16 mouse cellular contexts compared by ENCODE assay signal in genomic region chr14:32708756-32709155, GRCm38 (mm10). TPM values are rescaled to one million over a fixed set of nuclear protein-coding genes. Genes with fewer than 3 reads are reported as not detected.
A peak's percentile ranks its signal among the peaks of the same experiment; 100 is the strongest.
DNase-seq lines count a peak whose midpoint lies in the region; ATAC-seq and TF ChIP-seq lines count a peak whose summit lies in the region.
"Had no signal": no experiment of that assay in that cellular context is flagged by ENCODE, and none has a peak within 500 bp of the region (broad histone marks: within the 10 kb centered on the region; RNA-seq: fewer than 3 reads in every experiment).

No protein-coding gene starts in this region.

- DNase-seq in adrenal gland, adult 2 months: peak; percentile 17
- DNase-seq in adrenal gland, adult 8-10 months: no peak
- no peak for DNase-seq in heart, postnatal 0 days (ENCODE audit: low spot score)
- no peak for DNase-seq in heart, postnatal 25 days (ENCODE audit: low spot score)
- DNase-seq in midbrain, postnatal 0 days (ENCODE audit: low spot score): peak; percentile 35
- no peak for DNase-seq in midbrain, embryonic 11.5 days (ENCODE audit: low spot score, missing footprints)
- DNase-seq in skeletal muscle tissue, adult 2 months (ENCODE audit: low read depth, low spot score): peak; percentile 95
- DNase-seq: cerebellum, postnatal 25 days; kidney, postnatal 4 days; right cerebral cortex, postnatal 25 days had no signal

- H3K36me3 ChIP-seq in heart, postnatal 0 days (replicated peaks; ENCODE audit: control insufficient read depth, insufficient read depth, low read length): no peaks in the 10 kb centered on the region
- no peaks in the 10 kb centered on the region for H3K36me3 ChIP-seq in midbrain, postnatal 0 days (ENCODE audit: insufficient read depth, low read length)
- H3K36me3 ChIP-seq in midbrain, embryonic 11.5 days (ENCODE audit: control insufficient read depth, insufficient read depth, low read length): no peaks in the 10 kb centered on the region
- H3K36me3 ChIP-seq: neural tube, embryonic 12.5 days had no signal

- no peak overlapping the region for H3K4me2 ChIP-seq in heart, postnatal 0 days (ENCODE audit: low read depth, low read length)
- H3K4me2 ChIP-seq in midbrain, postnatal 0 days (ENCODE audit: low read depth, low read length, poor library complexity, severe bottlenecking): no peak overlapping the region
- no peak overlapping the region for H3K4me2 ChIP-seq in midbrain, embryonic 11.5 days
- H3K4me2 ChIP-seq: neural tube, embryonic 12.5 days had no signal

- H3K9ac ChIP-seq in heart, postnatal 0 days (replicated peaks; ENCODE audit: low read depth, low read length): no peak overlapping the region
- no peak overlapping the region for H3K9ac ChIP-seq in midbrain, postnatal 0 days (replicated peaks; ENCODE audit: low read length, poor library complexity, severe bottlenecking)
- no peak overlapping the region for H3K9ac ChIP-seq in midbrain, embryonic 11.5 days (ENCODE audit: low read length)
- H3K9ac ChIP-seq: liver, embryonic 14.5 days; neural tube, embryonic 12.5 days had no signal

- no peak overlapping the region for H3K4me3 ChIP-seq in heart, postnatal 0 days (ENCODE audit: low read depth, low read length)
- H3K4me3 ChIP-seq in midbrain, postnatal 0 days (ENCODE audit: low read depth, low read length): no peak overlapping the region
- H3K4me3 ChIP-seq in midbrain, embryonic 11.5 days (ENCODE audit: low read depth, low read length): no peak overlapping the region
- H3K4me3 ChIP-seq: left cerebral cortex, adult 2 months; neural tube, embryonic 12.5 days had no signal

- 50% methylated on average over 7 of the region's 7 CpGs for WGBS in heart, postnatal 0 days
- 68% methylated on average over 7 of the region's 7 CpGs for WGBS in midbrain, postnatal 0 days
- 78% methylated on average over 7 of the region's 7 CpGs for WGBS in midbrain, embryonic 11.5 days

- H3K4me1 ChIP-seq in heart, postnatal 0 days (ENCODE audit: control insufficient read depth, insufficient read depth): no peaks in the 10 kb centered on the region
- no peaks in the 10 kb centered on the region for H3K4me1 ChIP-seq in midbrain, postnatal 0 days (ENCODE audit: insufficient read depth, low read length)
- H3K4me1 ChIP-seq in midbrain, embryonic 11.5 days (ENCODE audit: control insufficient read depth, insufficient read depth, low read length): no peaks in the 10 kb centered on the region

- intact Hi-C loops in heart, postnatal 25 days (cut with DNase I): no loop called here

- no peaks in the 10 kb centered on the region for H3K9me3 ChIP-seq in heart, postnatal 0 days (replicated peaks; ENCODE audit: control insufficient read depth, low read length)
- H3K9me3 ChIP-seq in midbrain, postnatal 0 days (ENCODE audit: low read length): no peaks in the 10 kb centered on the region
- no peaks in the 10 kb centered on the region for H3K9me3 ChIP-seq in midbrain, embryonic 11.5 days (ENCODE audit: control insufficient read depth, low read length)
- H3K9me3 ChIP-seq: neural tube, embryonic 12.5 days had no signal

- TF ChIP-seq EP300 in heart, postnatal 0 days (IDR thresholded peaks at IDR 0.05; ENCODE audit: low read depth): no peak

- TF ChIP-seq CTCF in heart, postnatal 0 days (IDR thresholded peaks at IDR 0.05; ENCODE audit: low read depth): no peak
- no peak for TF ChIP-seq CTCF in midbrain, postnatal 0 days (IDR thresholded peaks at IDR 0.05)

- no peaks in the 10 kb centered on the region for H3K27me3 ChIP-seq in heart, postnatal 0 days (ENCODE audit: control insufficient read depth, insufficient read depth, low read length)
- no peaks in the 10 kb centered on the region for H3K27me3 ChIP-seq in midbrain, postnatal 0 days (ENCODE audit: insufficient read depth, low read length)
- H3K27me3 ChIP-seq in midbrain, embryonic 11.5 days (ENCODE audit: control insufficient read depth, insufficient read depth, low read length): no peaks in the 10 kb centered on the region
- H3K27me3 ChIP-seq: neural tube, embryonic 12.5 days had no signal

- ATAC-seq in heart, postnatal 0 days (ENCODE audit: insufficient read depth, low read depth): 0 out of 2 replicates have a peak, but pooled peaks have one; percentile 7
- no peak for ATAC-seq in midbrain, postnatal 0 days (ENCODE audit: low FRiP score)
- ATAC-seq in midbrain, embryonic 11.5 days (ENCODE audit: low FRiP score): no peak
- no peak for ATAC-seq in granulocyte monocyte progenitor cell, adult 5-6 weeks (replicated peaks; ENCODE audit: poor library complexity, severe bottlenecking)
- ATAC-seq: intestine, postnatal 0 days had no signal

- no peak overlapping the region for H3K27ac ChIP-seq in heart, postnatal 0 days (ENCODE audit: low read depth)
- no peak overlapping the region for H3K27ac ChIP-seq in midbrain, postnatal 0 days (ENCODE audit: low read depth, low read length)
- H3K27ac ChIP-seq in midbrain, embryonic 11.5 days (ENCODE audit: low read depth, low read length): no peak overlapping the region
- H3K27ac ChIP-seq: left cerebral cortex, adult 2 months; liver, embryonic 14.5 days; neural tube, embryonic 12.5 days had no signal

RNA-seq across cellular contexts. Expression of gene 3425401B19Rik, which starts 23.7 kb away (rescaled TPM):
- total RNA-seq in adrenal gland, adult 2 months (2021): not detected
- polyA plus RNA-seq in adrenal gland, adult 2 months (2012; rRNA removed): 0.03 TPM in 1 of 2 replicates, not detected in the other
- under 1 TPM in 1 of 4 experiments, not detected in 3; 0.05 TPM for total RNA-seq in adrenal gland, adult 8-10 months (2022)
- 19.4 and 22.8 TPM in 2 replicates for total RNA-seq in heart, postnatal 0 days (2014; rRNA removed; ENCODE audit: low replicate concordance)
- 11.2 and 12.1 TPM in 2 replicates for polyA plus RNA-seq in heart, postnatal 0 days (2015; fragmentation: Nextera tagmentation; extraction: Ambion mirVana)
- total RNA-seq in heart, postnatal 25 days (2021): 100 to 1,000 TPM; 106 to 121 TPM
- total RNA-seq in midbrain, postnatal 0 days (2014; rRNA removed): 0.05 and 0.33 TPM in 2 replicates
- polyA plus RNA-seq in midbrain, postnatal 0 days (2015; fragmentation: Nextera tagmentation; extraction: Ambion mirVana): 0.04 and 0.17 TPM in 2 replicates
- not detected in 2 replicates for polyA plus RNA-seq in midbrain, embryonic 11.5 days (2014; fragmentation: Nextera tagmentation; extraction: Ambion mirVana)
- not detected in 2 replicates for total RNA-seq in granulocyte monocyte progenitor cell, adult 5-6 weeks (2014; fragmentation: Nextera tagmentation)
- not detected in 2 replicates for total RNA-seq in granulocyte monocyte progenitor cell, adult 5-6 weeks (2017)
- total RNA-seq: hematopoietic stem cell, adult 5-6 weeks had no signal
- polyA plus RNA-seq: liver, embryonic 14.5 days had no signal

Comparison
In these comparisons a context has a peak if more than half of its experiments do, and no peak if none do; other contexts are left out.
1. DNase-seq: peak in adrenal gland, adult 2 months (single experiment), midbrain, postnatal 0 days (single experiment) and skeletal muscle tissue, adult 2 months (single experiment); none in adrenal gland, adult 8-10 months (single experiment), heart, postnatal 0 days (single experiment), heart, postnatal 25 days (single experiment) and midbrain, embryonic 11.5 days (single experiment).
2. RNA of gene 3425401B19Rik, which starts 23.7 kb away (total RNA-seq): 106 to 121 TPM in heart, postnatal 25 days and 19.4 to 22.8 TPM in heart, postnatal 0 days; 0.05 to 0.33 TPM in midbrain, postnatal 0 days, not detected in adrenal gland, adult 2 months, 0.05 TPM in adrenal gland, adult 8-10 months and not detected in granulocyte monocyte progenitor cell, adult 5-6 weeks; every median in the first group is over 10 times any median in the second.